Mouse (Mus musculus) cerebellum, adult 11-12 months (tissue): Measurements from ENCODE around the gene Mei4.

Source experiments
- DNase-seq: peaks from one replicate; pipeline ENCODE4 v3.0.0; 2022

Gene Mei4

GRCm38 (mm10) chr9:82162415-82162814, 298.9 kb downstream of the Mei4 start:
- no peak for DNase-seq

DNA sequence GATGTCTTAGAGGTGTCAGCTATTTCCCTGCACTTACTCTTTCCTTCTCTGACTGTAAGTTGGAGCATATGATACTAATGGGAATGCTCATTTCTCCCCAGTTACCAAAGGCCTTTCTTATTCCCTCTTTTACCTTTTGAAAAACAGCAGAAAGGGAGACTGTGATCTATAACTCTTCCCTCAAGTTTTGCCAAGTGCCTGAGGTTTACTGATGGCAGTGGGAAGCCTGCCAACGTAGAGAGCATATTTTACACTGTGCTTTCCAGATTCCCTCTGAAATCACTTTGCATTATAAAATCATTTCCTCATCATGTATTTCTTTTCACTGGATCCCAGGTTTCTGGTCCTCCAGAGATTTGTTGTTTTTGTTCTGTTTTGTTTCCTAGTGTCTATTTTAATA, 354.5 kb downstream of the Mei4 start:
- DNase-seq = no peak

DNA sequence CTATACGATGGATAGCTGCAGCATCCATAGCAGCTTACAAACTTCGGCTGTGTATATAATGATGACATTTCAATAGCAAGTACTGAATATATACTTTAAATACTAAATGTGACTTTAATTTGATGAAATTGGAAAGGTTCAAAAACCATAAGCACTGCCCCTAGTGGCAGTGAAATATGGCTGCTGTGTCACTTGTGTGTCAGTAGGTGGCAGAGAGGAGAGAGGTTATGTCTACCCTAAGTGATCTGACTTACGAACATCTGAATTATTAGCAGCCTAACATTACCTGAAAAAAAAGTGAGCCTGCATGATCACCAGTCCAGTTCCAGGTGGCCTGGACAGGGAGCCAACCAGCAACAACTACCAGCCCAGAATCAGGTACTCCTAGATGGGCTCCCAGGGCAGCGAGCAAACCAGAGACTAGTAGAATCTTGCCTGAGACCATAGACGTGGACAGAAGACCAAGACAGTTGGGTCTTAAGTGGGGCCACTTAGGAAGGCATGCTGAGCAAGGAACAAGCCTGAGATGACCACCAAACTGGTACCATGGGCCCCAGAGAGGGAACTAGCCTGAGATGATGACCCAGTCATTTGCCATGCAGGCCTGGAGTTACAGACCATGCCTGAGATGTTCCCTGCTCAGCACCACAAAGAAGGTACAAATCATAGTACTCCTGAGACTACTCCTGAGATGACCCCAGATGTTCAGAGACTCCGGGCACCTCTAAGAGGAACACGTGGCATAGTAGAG, 384.4 kb downstream of the Mei4 start:
- no peak for DNase-seq
